Mouse (Mus musculus): Measurements from ENCODE around the gene Slc7a5.

Slc7a5 gene

DNA sequence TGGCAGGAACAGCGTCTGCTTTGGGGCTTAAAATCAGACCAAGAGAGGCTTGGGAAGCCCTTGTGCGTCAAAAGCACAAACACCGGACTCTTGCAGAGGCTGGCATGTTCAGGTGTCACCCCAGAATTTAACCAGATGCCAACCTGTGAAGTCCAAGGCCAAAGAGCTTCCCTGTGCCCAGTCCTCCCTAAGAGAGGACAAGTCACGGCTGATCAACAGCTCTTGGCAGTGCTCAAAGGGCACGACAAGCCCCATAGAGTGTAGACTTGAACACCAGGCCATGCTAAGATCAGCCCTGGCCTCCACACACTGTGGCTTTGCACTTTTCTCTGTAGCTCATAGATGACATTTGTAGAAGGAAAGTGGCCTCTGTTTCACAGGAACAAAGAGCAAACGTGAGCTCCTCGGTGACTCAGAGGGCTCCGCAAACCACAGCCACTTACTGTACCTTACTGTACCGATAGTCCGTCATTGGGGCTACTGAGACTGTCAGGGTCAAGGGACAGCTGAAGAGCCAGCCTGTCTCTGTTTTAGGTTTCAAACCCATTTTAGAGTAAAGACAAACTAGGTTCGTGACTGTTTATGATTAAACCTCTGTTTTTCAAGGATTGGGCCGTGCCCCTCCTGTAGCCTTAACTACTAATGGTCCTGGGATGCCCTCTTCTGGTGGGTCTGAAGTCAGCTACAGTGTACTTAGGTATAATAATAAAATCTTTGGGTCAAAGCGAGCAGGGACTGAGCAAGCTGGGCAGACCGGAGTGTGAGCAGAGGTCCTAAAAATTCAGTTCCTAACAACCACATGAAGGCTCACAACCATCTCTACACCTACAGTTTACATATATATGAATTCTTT is 25.4 kb upstream of the Slc7a5 start:
- TF ChIP-seq NANOG (IDR thresholded peaks at IDR 0.05; ENCODE audit: borderline replicate concordance, low read length) (no peak), CTCF (conservative IDR thresholded peaks at IDR 0.05; ENCODE audit: low read length) (no peak), POU5F1 (IDR thresholded peaks at IDR 0.05; ENCODE audit: borderline replicate concordance, low read length) (no peak)
- H3K4me3 ChIP-seq (replicated peaks; ENCODE audit: low read length): no peak overlapping the region
- 0 out of 2 replicates have a peak, but pooled peaks cover 2% of the 10 kb centered on the region for H3K27me3 ChIP-seq (ENCODE audit: insufficient read depth, low read length)
- H3K9me3 ChIP-seq (ENCODE audit: low read length): no peaks in the 10 kb centered on the region
- peaks cover 49% of the 10 kb centered on the region for H3K4me1 ChIP-seq (replicated peaks; ENCODE audit: low read depth, low read length)
- H3K36me3 ChIP-seq (ENCODE audit: insufficient read depth, low read length): no peaks in the 10 kb centered on the region

GRCm38 (mm10) chr8:121932026-121932667 is 24.7 kb upstream of the Slc7a5 start:
- TF ChIP-seq POU5F1 (IDR thresholded peaks at IDR 0.05; ENCODE audit: borderline replicate concordance, low read length) (no peak), NANOG (IDR thresholded peaks at IDR 0.05; ENCODE audit: borderline replicate concordance, low read length) (no peak), CTCF (conservative IDR thresholded peaks at IDR 0.05; ENCODE audit: low read length) (no peak)
- Histone ChIP-seq H3K36me3 (ENCODE audit: insufficient read depth, low read length) (no peaks in the 10 kb centered on the region), H3K9me3 (ENCODE audit: low read length) (no peaks in the 10 kb centered on the region), H3K4me1 (replicated peaks; ENCODE audit: low read depth, low read length) (peaks cover 45% of the 10 kb centered on the region), H3K4me3 (replicated peaks; ENCODE audit: low read length) (no peak overlapping the region), H3K27me3 (ENCODE audit: insufficient read depth, low read length) (no peaks in the 10 kb centered on the region)

- Histone ChIP-seq H3K9me3 (ENCODE audit: low read length) (no peaks in the 10 kb centered on the region), H3K4me3 (replicated peaks; ENCODE audit: low read length) (no peak overlapping the region), H3K36me3 (ENCODE audit: insufficient read depth, low read length) (no peaks in the 10 kb centered on the region), H3K27me3 (ENCODE audit: insufficient read depth, low read length) (no peaks in the 10 kb centered on the region), H3K4me1 (replicated peaks; ENCODE audit: low read depth, low read length) (peaks cover 39% of the 10 kb centered on the region)
- TF ChIP-seq CTCF (conservative IDR thresholded peaks at IDR 0.05; ENCODE audit: low read length) (no peak), NANOG (IDR thresholded peaks at IDR 0.05; ENCODE audit: borderline replicate concordance, low read length) (no peak), POU5F1 (IDR thresholded peaks at IDR 0.05; ENCODE audit: borderline replicate concordance, low read length) (no peak)
Measured at GRCm38 (mm10) chr8:121931571-121931970, 24.1 kb upstream of the Slc7a5 start.

- no peaks in the 10 kb centered on the region for H3K36me3 ChIP-seq (ENCODE audit: insufficient read depth, low read length)
- no peak overlapping the region for H3K4me3 ChIP-seq (replicated peaks; ENCODE audit: low read length)
- TF ChIP-seq POU5F1 (IDR thresholded peaks at IDR 0.05; ENCODE audit: borderline replicate concordance, low read length) (no peak), NANOG (IDR thresholded peaks at IDR 0.05; ENCODE audit: borderline replicate concordance, low read length) (no peak), CTCF (conservative IDR thresholded peaks at IDR 0.05; ENCODE audit: low read length) (no peak)
- no peaks in the 10 kb centered on the region for H3K9me3 ChIP-seq (ENCODE audit: low read length)
- peaks cover 25% of the 10 kb centered on the region for H3K4me1 ChIP-seq (replicated peaks; ENCODE audit: low read depth, low read length)
- H3K27me3 ChIP-seq (ENCODE audit: insufficient read depth, low read length): no peaks in the 10 kb centered on the region
Measured at GRCm38 (mm10) chr8:121930047-121930446, 22.6 kb upstream of the Slc7a5 start.

GRCm38 (mm10) chr8:121927316-121927715 is 19.8 kb upstream of the Slc7a5 start:
- TF ChIP-seq CTCF (conservative IDR thresholded peaks at IDR 0.05; ENCODE audit: low read length) (peak; percentile 47), POU5F1 (IDR thresholded peaks at IDR 0.05; ENCODE audit: borderline replicate concordance, low read length) (no peak), NANOG (IDR thresholded peaks at IDR 0.05; ENCODE audit: borderline replicate concordance, low read length) (no peak)
- Histone ChIP-seq H3K27me3 (ENCODE audit: insufficient read depth, low read length) (no peaks in the 10 kb centered on the region), H3K9me3 (ENCODE audit: low read length) (no peaks in the 10 kb centered on the region), H3K4me1 (replicated peaks; ENCODE audit: low read depth, low read length) (peaks cover 27% of the 10 kb centered on the region), H3K36me3 (ENCODE audit: insufficient read depth, low read length) (no peaks in the 10 kb centered on the region), H3K4me3 (replicated peaks; ENCODE audit: low read length) (no peak overlapping the region)

DNA sequence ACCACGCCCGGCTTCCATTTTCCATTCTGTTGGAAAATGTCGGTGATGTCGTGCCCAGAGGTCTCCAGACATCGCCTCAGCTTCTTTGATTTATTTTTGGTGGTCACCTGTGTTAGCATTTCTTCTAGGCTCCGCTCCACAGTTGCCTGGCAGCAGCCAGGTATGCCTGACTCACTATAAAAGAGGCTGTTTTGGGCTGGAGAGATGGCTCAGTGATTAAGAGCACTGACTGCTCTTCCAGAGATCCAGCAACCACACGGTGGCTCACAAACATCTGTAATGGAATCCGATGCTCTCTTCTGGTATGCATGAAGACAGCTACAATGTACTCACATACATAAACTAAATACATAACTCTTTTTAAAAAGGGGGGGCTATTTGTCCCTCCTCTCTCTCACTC is 18.8 kb upstream of the Slc7a5 start:
- Histone ChIP-seq H3K9me3 (ENCODE audit: low read length) (no peaks in the 10 kb centered on the region), H3K27me3 (ENCODE audit: insufficient read depth, low read length) (no peaks in the 10 kb centered on the region), H3K4me1 (replicated peaks; ENCODE audit: low read depth, low read length) (peaks cover 22% of the 10 kb centered on the region), H3K36me3 (ENCODE audit: insufficient read depth, low read length) (no peaks in the 10 kb centered on the region), H3K4me3 (replicated peaks; ENCODE audit: low read length) (no peak overlapping the region)
- TF ChIP-seq CTCF (conservative IDR thresholded peaks at IDR 0.05; ENCODE audit: low read length) (no peak), NANOG (IDR thresholded peaks at IDR 0.05; ENCODE audit: borderline replicate concordance, low read length) (no peak), POU5F1 (IDR thresholded peaks at IDR 0.05; ENCODE audit: borderline replicate concordance, low read length) (no peak)

DNA sequence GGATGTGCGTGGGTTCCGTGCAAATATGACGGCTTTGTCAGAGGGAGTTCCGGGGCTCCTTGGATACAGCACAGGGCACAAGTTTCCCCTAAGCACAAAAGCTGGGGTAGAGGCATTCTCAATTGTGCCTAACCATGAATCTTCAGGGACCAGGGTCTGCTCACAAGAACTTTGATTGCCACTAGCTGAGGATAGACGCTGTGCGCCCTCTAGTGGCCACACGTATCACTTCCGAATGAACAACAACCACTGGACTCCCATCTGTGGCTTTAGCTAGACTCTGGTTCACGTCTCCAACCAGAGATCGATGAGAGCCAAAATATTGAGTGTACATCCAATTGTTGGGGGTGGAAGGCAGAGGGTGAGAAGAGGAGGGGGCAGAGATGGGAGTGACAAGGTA is 18.1 kb upstream of the Slc7a5 start:
- no peaks in the 10 kb centered on the region for H3K36me3 ChIP-seq (ENCODE audit: insufficient read depth, low read length)
- H3K9me3 ChIP-seq (ENCODE audit: low read length): no peaks in the 10 kb centered on the region
- H3K4me1 ChIP-seq (replicated peaks; ENCODE audit: low read depth, low read length): peaks cover 19% of the 10 kb centered on the region
- H3K4me3 ChIP-seq (replicated peaks; ENCODE audit: low read length): no peak overlapping the region
- TF ChIP-seq POU5F1 (IDR thresholded peaks at IDR 0.05; ENCODE audit: borderline replicate concordance, low read length) (no peak), NANOG (IDR thresholded peaks at IDR 0.05; ENCODE audit: borderline replicate concordance, low read length) (no peak), CTCF (conservative IDR thresholded peaks at IDR 0.05; ENCODE audit: low read length) (peak; percentile 77)
- no peaks in the 10 kb centered on the region for H3K27me3 ChIP-seq (ENCODE audit: insufficient read depth, low read length)

DNA sequence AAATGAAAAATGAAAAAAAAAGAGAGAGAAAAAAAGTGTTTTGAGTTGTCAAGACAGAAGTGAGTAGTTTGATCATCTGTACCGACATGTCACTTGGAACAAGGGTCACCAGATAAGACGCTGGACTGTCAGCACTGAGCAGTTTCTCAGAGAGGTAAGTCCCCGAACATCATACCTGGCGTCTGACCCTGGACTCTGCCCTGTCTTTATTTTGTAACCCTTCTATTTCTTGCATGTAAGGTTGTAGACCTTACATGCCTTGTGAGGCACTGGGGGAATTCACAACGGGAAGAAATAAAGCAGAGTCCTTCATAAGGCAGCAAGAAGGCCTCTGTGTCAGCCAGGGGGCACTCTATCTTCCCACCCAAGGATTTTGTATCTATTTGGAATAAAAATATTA is 17.2 kb upstream of the Slc7a5 start:
- Histone ChIP-seq H3K4me3 (replicated peaks; ENCODE audit: low read length) (no peak overlapping the region), H3K27me3 (ENCODE audit: insufficient read depth, low read length) (no peaks in the 10 kb centered on the region), H3K9me3 (ENCODE audit: low read length) (no peaks in the 10 kb centered on the region), H3K36me3 (ENCODE audit: insufficient read depth, low read length) (no peaks in the 10 kb centered on the region), H3K4me1 (replicated peaks; ENCODE audit: low read depth, low read length) (peaks cover 19% of the 10 kb centered on the region)
- TF ChIP-seq CTCF (conservative IDR thresholded peaks at IDR 0.05; ENCODE audit: low read length) (no peak), POU5F1 (IDR thresholded peaks at IDR 0.05; ENCODE audit: borderline replicate concordance, low read length) (no peak), NANOG (IDR thresholded peaks at IDR 0.05; ENCODE audit: borderline replicate concordance, low read length) (no peak)

Data from E14TG2a.4 (cell line).